Mouse (Mus musculus) hindbrain, embryonic 16.5 days (tissue): ENCODE measurements around the gene Rarb. TPM values are rescaled to one million over a fixed set of nuclear protein-coding genes. Genes with fewer than 3 reads are reported as not detected.

Experiments
- ATAC-seq: fragments of 200-750 bp; cut with Nextera tagmentation; 2 replicates; pipeline ENCODE4 v1.8.0; 2017; ENCODE audit warnings: moderate TSS enrichment, moderate library complexity
- H3K27ac ChIP-seq: fragments of 300-500 bp; sonication (generic); 2 replicates; pipeline ENCODE4 v1.5.1; 2014; ENCODE audit warnings: low read depth, mild to moderate bottlenecking, control low read depth, low read length, moderate library complexity
- H3K27me3 ChIP-seq: fragments of 300-500 bp; sonication (generic); replicated peaks from 2 replicates; pipeline ENCODE4 v1.6.1; 2014; ENCODE audit warnings: low read length; ENCODE audit not compliant: control insufficient read depth, insufficient read depth
- H3K36me3 ChIP-seq: fragments of 300-500 bp; sonication (generic); 2 replicates; pipeline ENCODE4 v1.6.1; 2014; ENCODE audit warnings: mild to moderate bottlenecking, low read length, moderate library complexity, mixed read lengths; ENCODE audit not compliant: control insufficient read depth, insufficient read depth
- H3K4me1 ChIP-seq: fragments of 300-500 bp; sonication (generic); 2 replicates; pipeline ENCODE4 v1.6.1; 2014; ENCODE audit warnings: low read depth, low read length; ENCODE audit not compliant: control insufficient read depth, insufficient read depth
- H3K4me2 ChIP-seq: fragments of 300-500 bp; sonication (generic); 2 replicates; pipeline ENCODE4 v1.6.1; 2014; ENCODE audit warnings: mild to moderate bottlenecking, low read length, control low read depth, moderate library complexity
- H3K4me3 ChIP-seq: fragments of 300-500 bp; sonication (generic); 2 replicates; pipeline ENCODE4 v1.5.1; 2014; ENCODE audit warnings: mild to moderate bottlenecking, low read length, control low read depth, moderate library complexity
- H3K9ac ChIP-seq: fragments of 300-500 bp; sonication (generic); 2 replicates; pipeline ENCODE4 v1.6.1; 2014; ENCODE audit warnings: low read depth, mild to moderate bottlenecking, control low read depth, low read length, moderate library complexity
- H3K9me3 ChIP-seq: fragments of 300-500 bp; sonication (generic); 2 replicates; pipeline ENCODE4 v1.6.1; 2014; ENCODE audit warnings: mild to moderate bottlenecking, low read length, moderate library complexity; ENCODE audit not compliant: control insufficient read depth
- WGBS: fragments of 180-500 bp; shearing (Covaris S2); extraction: QIAGEN DNeasy Blood & Tissue Kit; methylation state at CpG from one replicate; pipeline ENCODE4 v1.1.7; 2014; 5-methylcytosine and 5-hydroxymethylcytosine counted together
- polyA plus RNA-seq: library from polyadenylated mRNA; unstranded; fragments of >200 nt; fragmentation: Nextera tagmentation; extraction: Ambion mirVana; gene quantifications from 2 replicates; pipeline ENCODE4 v1.2.1, GENCODE M21; 2015

The Rarb gene
- polyA plus RNA-seq, 1 experiment from 2014 or later: 13.4 TPM

DNA sequence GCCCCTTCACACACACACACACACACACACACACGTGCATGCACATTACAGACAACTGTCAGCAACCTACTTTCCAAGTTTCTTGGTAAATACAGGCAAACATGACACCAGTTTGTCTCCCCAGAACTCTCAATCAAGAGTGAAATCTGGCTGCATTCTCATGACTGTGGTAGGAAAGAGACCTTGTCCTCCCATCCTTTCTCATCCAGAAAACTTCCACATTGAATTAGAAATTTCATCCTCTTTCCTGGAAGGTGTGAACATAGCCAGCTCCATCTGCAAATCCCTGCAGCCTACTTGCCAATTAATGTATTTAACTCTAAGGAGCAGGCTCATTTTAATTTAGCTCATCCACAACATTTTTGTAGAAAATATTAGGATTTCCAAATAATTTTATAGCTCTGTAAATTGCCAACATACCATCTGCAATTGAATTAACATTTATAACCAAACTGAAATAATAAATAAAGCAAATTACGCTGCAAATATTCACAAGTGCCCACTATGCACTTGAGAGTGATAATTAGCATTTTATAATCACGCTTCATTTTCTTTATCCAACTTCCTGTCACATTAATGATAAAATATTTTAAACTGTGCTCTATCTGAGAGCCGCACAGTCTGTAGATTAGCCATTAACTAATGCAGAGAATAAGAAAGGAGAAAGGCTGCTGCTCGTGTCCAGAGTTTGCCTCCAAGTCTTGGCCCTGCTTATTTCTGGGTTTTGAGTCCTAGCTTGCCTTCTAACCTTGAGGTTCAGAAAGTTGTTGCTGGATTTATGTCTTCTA, 293.6 kb downstream of the Rarb start:
- Histone ChIP-seq H3K36me3 (no peaks in the 10 kb centered on the region), H3K4me1 (no peaks in the 10 kb centered on the region), H3K4me3 (no peak overlapping the region), H3K27me3 (no peaks in the 10 kb centered on the region), H3K9ac (no peak overlapping the region), H3K27ac (no peak overlapping the region), H3K9me3 (no peaks in the 10 kb centered on the region), H3K4me2 (no peak overlapping the region)
- ATAC-seq: no peak
- WGBS: 72% methylated on average over 5 of the region's 5 CpGs

DNA sequence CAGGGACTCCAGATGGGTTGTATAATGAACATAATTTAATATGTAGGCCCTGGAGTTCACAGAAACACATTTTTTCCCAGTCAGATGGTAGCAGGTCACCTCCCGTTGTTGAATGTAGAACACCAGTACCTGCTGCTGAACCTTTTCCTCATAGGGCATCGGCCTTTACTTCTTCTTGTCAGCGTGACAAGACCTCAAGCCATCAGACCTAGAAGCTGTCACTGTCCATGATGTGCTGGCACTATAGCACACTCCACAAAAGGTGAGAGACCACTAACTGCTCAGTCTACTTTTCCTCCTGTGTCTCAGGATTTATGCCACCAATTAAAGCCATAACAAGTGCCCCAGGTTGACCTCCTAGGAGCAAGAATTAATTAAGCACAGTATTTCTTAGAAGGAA, 296.1 kb downstream of the Rarb start:
- Histone ChIP-seq H3K9ac (no peak overlapping the region), H3K9me3 (no peaks in the 10 kb centered on the region), H3K27me3 (no peaks in the 10 kb centered on the region), H3K4me3 (no peak overlapping the region), H3K4me2 (no peak overlapping the region), H3K4me1 (peaks cover 3% of the 10 kb centered on the region), H3K27ac (no peak overlapping the region), H3K36me3 (no peaks in the 10 kb centered on the region)
- 82% methylated on average over 3 of the region's 3 CpGs for WGBS
- ATAC-seq: 0 out of 2 replicates have a peak, but pooled peaks have one; percentile 28

DNA sequence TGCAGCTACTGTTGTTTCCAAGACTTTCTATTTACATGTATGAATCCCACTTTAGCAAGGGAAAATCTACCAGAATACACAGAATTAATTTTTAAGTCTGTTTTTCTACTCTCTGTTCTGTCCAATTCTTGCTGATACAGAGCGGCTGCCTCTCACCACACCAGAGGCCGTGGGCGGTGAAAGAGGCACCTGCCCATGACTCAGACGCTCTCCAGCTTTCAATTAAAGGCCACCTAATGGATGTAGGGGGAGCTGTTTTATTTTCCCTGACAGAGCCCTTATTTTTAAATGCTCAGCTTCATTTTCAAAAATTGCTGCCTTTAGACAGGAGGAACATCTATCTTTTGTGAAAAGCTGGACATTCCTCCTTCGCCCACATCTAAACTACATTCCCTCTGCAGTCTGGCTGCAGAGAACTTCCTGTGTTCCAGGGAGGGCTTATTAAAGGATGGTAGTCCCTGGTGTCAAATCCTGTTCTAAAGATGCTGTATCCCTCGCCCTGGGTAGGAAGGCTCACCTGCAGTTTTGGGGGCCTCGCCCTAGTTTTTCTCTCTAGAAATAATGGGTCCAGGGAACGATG, 299.3 kb downstream of the Rarb start:
- no peak overlapping the region for H3K4me3 ChIP-seq
- no peak overlapping the region for H3K27ac ChIP-seq
- H3K4me1 ChIP-seq: peaks cover 3% of the 10 kb centered on the region
- H3K9ac ChIP-seq: no peak overlapping the region
- WGBS: 75% methylated on average over 8 of the region's 8 CpGs
- no peaks in the 10 kb centered on the region for H3K9me3 ChIP-seq
- H3K27me3 ChIP-seq: no peaks in the 10 kb centered on the region
- H3K4me2 ChIP-seq: no peak overlapping the region
- ATAC-seq: no peak
- no peaks in the 10 kb centered on the region for H3K36me3 ChIP-seq

- H3K9ac ChIP-seq: no peak overlapping the region
- H3K9me3 ChIP-seq: no peaks in the 10 kb centered on the region
- ATAC-seq: peak; percentile 78; the same call in 1 of the 2 replicates
- H3K4me3 ChIP-seq: no peak overlapping the region
- no peaks in the 10 kb centered on the region for H3K27me3 ChIP-seq
- H3K4me2 ChIP-seq: no peak overlapping the region
- H3K4me1 ChIP-seq: peaks cover 3% of the 10 kb centered on the region
- H3K36me3 ChIP-seq: no peaks in the 10 kb centered on the region
- no peak overlapping the region for H3K27ac ChIP-seq
These were observed 301.0 kb downstream of the Rarb start for GRCm38 (mm10) chr14:16517958-16518357.

DNA sequence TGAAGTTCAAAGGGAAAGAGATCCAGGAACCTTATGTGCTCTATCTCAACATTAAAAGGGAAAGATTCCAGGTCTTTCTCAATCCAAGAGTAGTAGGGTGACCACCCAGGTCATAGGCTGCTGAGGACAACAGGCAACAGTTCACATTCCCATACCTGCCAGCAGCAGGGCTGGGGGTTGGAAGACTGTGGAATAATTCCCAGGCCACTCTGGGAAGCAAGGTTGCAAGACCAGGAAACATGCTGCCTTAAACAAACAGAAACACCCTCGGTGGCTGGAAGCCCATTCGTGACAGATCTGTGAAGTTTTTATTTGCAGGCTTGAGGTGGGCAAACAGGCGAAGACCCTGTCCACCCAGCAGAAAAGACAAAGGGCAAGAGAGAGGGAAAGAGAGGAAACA, 303.2 kb downstream of the Rarb start:
- Histone ChIP-seq H3K4me2 (no peak overlapping the region), H3K27me3 (no peaks in the 10 kb centered on the region), H3K27ac (no peak overlapping the region), H3K9me3 (no peaks in the 10 kb centered on the region), H3K4me3 (no peak overlapping the region), H3K4me1 (peaks cover 3% of the 10 kb centered on the region), H3K9ac (no peak overlapping the region), H3K36me3 (no peaks in the 10 kb centered on the region)
- no peak for ATAC-seq
- 65% methylated on average over 3 of the region's 3 CpGs for WGBS

DNA sequence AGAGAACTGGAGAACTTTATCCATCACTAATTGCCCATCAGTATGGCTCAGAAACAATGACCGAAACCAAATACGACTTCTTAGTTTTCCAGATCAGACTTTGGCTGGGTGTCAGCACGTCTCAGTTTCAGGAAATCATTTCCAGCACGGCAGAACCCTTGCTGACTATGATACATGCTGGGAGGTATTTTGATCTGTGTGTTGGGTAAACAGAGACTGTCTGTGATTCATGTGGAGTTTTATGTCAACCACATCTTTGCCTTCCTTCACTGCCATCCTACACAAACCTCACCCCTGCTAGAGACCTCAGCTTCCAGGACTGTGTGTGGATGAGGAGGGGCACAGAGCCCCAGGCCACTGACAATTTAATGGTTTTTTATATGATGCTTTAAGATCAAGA, 308.4 kb downstream of the Rarb start:
- WGBS: 56% methylated on average over 4 of the region's 4 CpGs
- ATAC-seq: no peak
- H3K36me3 ChIP-seq: no peaks in the 10 kb centered on the region
- no peak overlapping the region for H3K4me2 ChIP-seq
- no peaks in the 10 kb centered on the region for H3K4me1 ChIP-seq
- H3K9ac ChIP-seq: no peak overlapping the region
- H3K27me3 ChIP-seq: no peaks in the 10 kb centered on the region
- H3K9me3 ChIP-seq: no peaks in the 10 kb centered on the region
- no peak overlapping the region for H3K27ac ChIP-seq
- H3K4me3 ChIP-seq: no peak overlapping the region

GRCm38 (mm10) chr14:16509825-16510224, 309.1 kb downstream of the Rarb start:
- H3K9me3 ChIP-seq: no peaks in the 10 kb centered on the region
- no peaks in the 10 kb centered on the region for H3K36me3 ChIP-seq
- no peak overlapping the region for H3K4me3 ChIP-seq
- no peaks in the 10 kb centered on the region for H3K27me3 ChIP-seq
- no peak for ATAC-seq
- no peak overlapping the region for H3K4me2 ChIP-seq
- H3K4me1 ChIP-seq: no peaks in the 10 kb centered on the region
- no peak overlapping the region for H3K9ac ChIP-seq
- WGBS: 67% methylated on average over 4 of the region's 4 CpGs
- no peak overlapping the region for H3K27ac ChIP-seq

GRCm38 (mm10) chr14:16508760-16509159, 310.2 kb downstream of the Rarb start:
- H3K9ac ChIP-seq: no peak overlapping the region
- no peaks in the 10 kb centered on the region for H3K4me1 ChIP-seq
- no peak overlapping the region for H3K4me3 ChIP-seq
- no peak overlapping the region for H3K27ac ChIP-seq
- no peaks in the 10 kb centered on the region for H3K36me3 ChIP-seq
- no peak for ATAC-seq
- no peaks in the 10 kb centered on the region for H3K9me3 ChIP-seq
- H3K27me3 ChIP-seq: no peaks in the 10 kb centered on the region
- H3K4me2 ChIP-seq: no peak overlapping the region
- 93% methylated on average over 7 of the region's 7 CpGs for WGBS

DNA sequence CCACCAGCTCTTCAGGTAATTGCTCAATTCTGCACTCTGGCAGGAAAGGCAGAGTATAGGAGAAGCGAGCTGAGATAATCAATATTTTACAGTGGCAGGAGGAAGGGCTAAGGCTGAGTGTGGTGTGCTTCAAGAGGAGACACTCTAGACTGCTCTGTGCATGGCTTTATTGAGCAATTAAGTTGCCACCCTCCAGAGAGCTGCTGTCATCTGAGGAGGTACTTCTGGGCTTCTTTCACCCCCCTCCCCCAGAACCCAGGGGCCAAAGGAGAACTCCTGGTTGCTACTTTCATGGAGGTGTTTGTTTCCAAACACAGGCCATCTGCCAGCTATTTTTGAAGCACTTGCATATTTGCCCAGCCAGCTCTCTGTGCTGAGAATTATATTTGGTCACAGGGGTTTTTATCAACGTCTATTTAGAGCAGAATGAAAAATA, 321.7 kb downstream of the Rarb start:
- Histone ChIP-seq H3K36me3 (no peaks in the 10 kb centered on the region), H3K27ac (no peak overlapping the region), H3K4me3 (no peak overlapping the region), H3K27me3 (no peaks in the 10 kb centered on the region), H3K9ac (no peak overlapping the region), H3K4me1 (no peaks in the 10 kb centered on the region; the same call in 1 of the 2 replicates), H3K4me2 (no peak overlapping the region), H3K9me3 (no peaks in the 10 kb centered on the region)
- 51% methylated on average over 2 of the region's 2 CpGs for WGBS
- peak; percentile 74 for ATAC-seq
